Mouse (Mus musculus) CH12.LX (cell line): ENCODE measurements around the gene Ptgdr. TPM values are rescaled to one million over a fixed set of nuclear protein-coding genes. Genes with fewer than 3 reads are reported as not detected.

ENCODE experiments used
- DNase-seq: peaks from one replicate; pipeline ENCODE4 v3.0.0-alpha.2; 2013; ENCODE audit errors: extremely low read depth
- H3K27ac ChIP-seq: 2 replicates; pipeline ENCODE4 v1.5.1; 2012; ENCODE audit warnings: low read depth, mild to moderate bottlenecking, control low read depth, moderate library complexity; ENCODE audit not compliant: insufficient read depth
- H3K27me3 ChIP-seq: replicated peaks from 2 replicates; pipeline ENCODE3; 2012; ENCODE audit warnings: inconsistent platforms
- H3K36me3 ChIP-seq, 2 experiments: replicated peaks in 1 of 2; 2 replicates each; pipeline versions ENCODE3 to v1.6.1; 2012; ENCODE audit warnings: inconsistent platforms in 1 of 2, low read length in 1 of 2, mild to moderate bottlenecking in 1 of 2, mixed read lengths in 1 of 2, moderate library complexity in 1 of 2; ENCODE audit not compliant: control insufficient read depth in 1 of 2, insufficient read depth in 1 of 2
- H3K4me1 ChIP-seq, 2 experiments: 2 replicates each; pipeline ENCODE4 v1.6.1; 2012; ENCODE audit warnings: inconsistent platforms in 1 of 2, moderate library complexity in 1 of 2; ENCODE audit not compliant: insufficient read depth in 2 of 2, control insufficient read depth in 1 of 2
- H3K4me2 ChIP-seq: 2 replicates; pipeline ENCODE4 v1.6.1; 2012; ENCODE audit warnings: low read depth, mild to moderate bottlenecking, control low read depth; ENCODE audit not compliant: poor library complexity, insufficient read depth, severe bottlenecking
- H3K4me3 ChIP-seq, 3 experiments: fragments of 150-350 bp in 1 of 3; sonication (generic) in 1 of 3; replicated peaks in 1 of 3; 2 replicates each; pipeline versions ENCODE3 to v1.5.1; 2011 to 2012; ENCODE audit warnings: low read depth in 2 of 3, low read length in 2 of 3, mild to moderate bottlenecking in 2 of 3, moderate library complexity in 2 of 3, control low read depth in 1 of 3, improper control_type of control experiment in 1 of 3, inconsistent platforms in 1 of 3, mixed read lengths in 1 of 3; ENCODE audit not compliant: poor library complexity in 1 of 3
- H3K79me2 ChIP-seq: replicated peaks from 2 replicates; pipeline ENCODE4 v1.6.1; 2012; ENCODE audit warnings: mild to moderate bottlenecking, moderate library complexity; ENCODE audit not compliant: control insufficient read depth, poor library complexity, insufficient read depth, severe bottlenecking; ENCODE audit errors: extremely low read depth
- H3K9ac ChIP-seq: 2 replicates; pipeline ENCODE4 v1.6.1; 2012; ENCODE audit warnings: low read depth, mild to moderate bottlenecking, control low read depth, moderate library complexity; ENCODE audit not compliant: insufficient read depth
- H3K9me3 ChIP-seq: replicated peaks from 2 replicates; pipeline ENCODE3; 2012; ENCODE audit warnings: low read length, inconsistent platforms, mixed read lengths
- CHD1 ChIP-seq: IDR thresholded peaks from 2 replicates; pipeline ENCODE4 v1.6.1; 2012; ENCODE audit warnings: low read depth, low read length, improper control_type of control experiment, inconsistent platforms
- CHD2 ChIP-seq: IDR thresholded peaks from 2 replicates; pipeline ENCODE4 v1.6.1; 2011; ENCODE audit warnings: low read length, improper control_type of control experiment
- CTCF ChIP-seq, 2 experiments: IDR thresholded peaks in 1 of 2; conservative IDR thresholded peaks in 1 of 2; 2 replicates each; pipeline ENCODE4 v1.5.1; 2011 to 2012; ENCODE audit warnings: low read depth in 2 of 2, low read length in 2 of 2, improper control_type of control experiment in 1 of 2, inconsistent platforms in 1 of 2, mild to moderate bottlenecking in 1 of 2, moderate library complexity in 1 of 2
- E2F4 ChIP-seq: IDR thresholded peaks from 2 replicates; pipeline ENCODE4 v1.6.1; 2011; ENCODE audit warnings: low read depth, low read length, improper control_type of control experiment; ENCODE audit not compliant: insufficient replicate concordance
- ELF1 ChIP-seq: IDR thresholded peaks from 2 replicates; pipeline ENCODE4 v1.6.1; 2014; ENCODE audit warnings: low read depth, mild to moderate bottlenecking, inconsistent platforms, low read length, improper control_type of control experiment
- ETS1 ChIP-seq: conservative IDR thresholded peaks from 2 replicates; pipeline ENCODE4 v1.6.1; 2012; ENCODE audit warnings: low read depth, mild to moderate bottlenecking, inconsistent platforms, low read length, improper control_type of control experiment, moderate library complexity
- GABPA ChIP-seq: IDR thresholded peaks from 2 replicates; pipeline ENCODE4 v1.6.1; 2012; ENCODE audit warnings: low read depth, low read length, improper control_type of control experiment, inconsistent platforms; ENCODE audit not compliant: insufficient replicate concordance
- IRF4 ChIP-seq: IDR thresholded peaks from 2 replicates; pipeline ENCODE4 v1.6.1; 2014; ENCODE audit warnings: low read depth, mild to moderate bottlenecking, inconsistent platforms, low read length, improper control_type of control experiment
- JUN ChIP-seq: IDR thresholded peaks from 2 replicates; pipeline ENCODE4 v1.6.1; 2011; ENCODE audit warnings: low read depth, mild to moderate bottlenecking, low read length, improper control_type of control experiment, moderate library complexity; ENCODE audit not compliant: insufficient read depth
- KAT2A ChIP-seq: IDR thresholded peaks from 2 replicates; pipeline ENCODE4 v1.6.1; 2012; ENCODE audit warnings: low read length, improper control_type of control experiment, inconsistent platforms; ENCODE audit not compliant: insufficient replicate concordance
- MAFK ChIP-seq: IDR thresholded peaks from 2 replicates; pipeline ENCODE4 v1.6.1; 2011; ENCODE audit warnings: low read length, improper control_type of control experiment; ENCODE audit not compliant: insufficient replicate concordance
- MAX ChIP-seq: IDR thresholded peaks from 2 replicates; pipeline ENCODE4 v1.6.1; 2011; ENCODE audit warnings: low read length, improper control_type of control experiment
- MXI1 ChIP-seq: IDR thresholded peaks from 2 replicates; pipeline ENCODE4 v1.6.1; 2011; ENCODE audit warnings: mild to moderate bottlenecking, low read depth, low read length, improper control_type of control experiment
- NELFE ChIP-seq: IDR thresholded peaks from 2 replicates; pipeline ENCODE4 v1.6.1; 2011; ENCODE audit warnings: low read depth, low read length, improper control_type of control experiment
- NRF1 ChIP-seq: IDR thresholded peaks from 2 replicates; pipeline ENCODE4 v1.6.1; 2014; ENCODE audit warnings: low read depth, mild to moderate bottlenecking, inconsistent platforms, low read length, improper control_type of control experiment, moderate library complexity
- PAX5 ChIP-seq: IDR thresholded peaks from 2 replicates; pipeline ENCODE4 v1.6.1; 2012; ENCODE audit warnings: low read length, inconsistent platforms, mixed read lengths
- POLR2A ChIP-seq: IDR thresholded peaks from 2 replicates; pipeline ENCODE4 v1.6.1; 2011; ENCODE audit warnings: low read depth, mild to moderate bottlenecking, improper control_type of control experiment, low read length
- RAD21 ChIP-seq: IDR thresholded peaks from 2 replicates; pipeline ENCODE4 v1.6.1; 2011; ENCODE audit warnings: low read depth, mild to moderate bottlenecking, low read length, improper control_type of control experiment, moderate library complexity
- RCOR1 ChIP-seq: conservative IDR thresholded peaks from 2 replicates; pipeline ENCODE4 v1.6.1; 2012; ENCODE audit warnings: low read depth, mild to moderate bottlenecking, inconsistent platforms, low read length, improper control_type of control experiment
- SIN3A ChIP-seq: IDR thresholded peaks from 2 replicates; pipeline ENCODE4 v1.6.1; 2012; ENCODE audit warnings: low read length, improper control_type of control experiment, inconsistent platforms
- TBP ChIP-seq: conservative IDR thresholded peaks from 2 replicates; pipeline ENCODE4 v1.6.1; 2011; ENCODE audit warnings: low read depth, low read length, improper control_type of control experiment
- UBTF ChIP-seq: IDR thresholded peaks from 2 replicates; pipeline ENCODE4 v1.6.1; 2012; ENCODE audit warnings: low read depth, mild to moderate bottlenecking, inconsistent platforms, low read length, improper control_type of control experiment, moderate library complexity
- USF1 ChIP-seq: IDR thresholded peaks from 2 replicates; pipeline ENCODE4 v1.6.1; 2014; ENCODE audit warnings: low read depth, mild to moderate bottlenecking, inconsistent platforms, low read length, improper control_type of control experiment
- ZMIZ1 ChIP-seq: IDR thresholded peaks from 2 replicates; pipeline ENCODE4 v1.6.1; 2012; ENCODE audit warnings: low read depth, mild to moderate bottlenecking, inconsistent platforms, low read length, improper control_type of control experiment
- dilution Hi-C: fragments of 300-500 bp; cut with MboI; formaldehyde crosslinking; loops from 2 replicates; pipeline ENCODE4 v1.14.3; 2020; ENCODE audit warnings: low sequenced_read_pairs; ENCODE audit not compliant: extremely low pct_unique_long_range_greater_than_20kb, extremely low pct_ligation_motif_present
- in situ Hi-C: fragments of 300-500 bp; cut with MboI; formaldehyde crosslinking; loops from 3 replicates; pipeline ENCODE4 v1.14.3; 2019; ENCODE audit warnings: low sequenced_read_pairs, low pct_ligation_motif_present, low pct_unique_long_range_greater_than_20kb, mixed read lengths
- polyA plus RNA-seq: library from polyadenylated mRNA; unstranded; fragments of >175 nt; gene quantifications from 2 replicates; pipeline ENCODE4 v1.2.1, GENCODE M21; 2012; ENCODE audit warnings: low read depth; ENCODE audit not compliant: insufficient read length
- total RNA-seq, 2 experiments: library from RNA; depleted of rRNA; stranded (reverse); fragments of 300-350 nt in 1 of 2; fragments of >200 nt in 1 of 2; gene quantifications; 2 replicates each; pipeline ENCODE4 v1.2.3; 2012 to 2014

Gene Ptgdr
- total and polyA plus RNA-seq, 3 experiments = not detected

DNA sequence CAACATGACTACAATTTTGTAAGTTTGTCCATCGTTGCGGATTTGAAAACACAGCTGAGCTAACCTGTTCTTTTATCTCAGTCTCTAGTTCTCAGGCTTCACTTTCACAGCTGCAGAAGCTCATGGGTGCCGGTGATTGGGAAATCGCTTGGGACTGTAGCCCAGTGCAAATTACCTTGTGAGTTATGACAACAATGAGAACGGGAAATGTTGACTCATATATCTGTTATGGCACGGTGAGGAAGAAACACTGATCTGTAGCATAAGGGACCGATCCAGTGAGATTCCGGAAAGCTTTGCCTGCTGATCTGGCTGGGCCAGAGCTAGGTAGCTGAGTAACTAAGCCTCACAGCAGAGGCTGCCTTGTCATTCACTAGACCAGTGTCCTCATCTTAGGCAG, 6.5 kb upstream of the Ptgdr start:
- no peaks in the 10 kb centered on the region for H3K4me1 ChIP-seq
- TF ChIP-seq JUN (no peak), TBP (no peak), MAX (no peak), E2F4 (no peak), ZMIZ1 (no peak)
- TF ChIP-seq, all 38 proteins: peak for 0
- dilution Hi-C loops (no loop called here), in situ Hi-C loops (no loop called here)
- no peaks in the 10 kb centered on the region for H3K9me3 ChIP-seq
- no peaks in the 10 kb centered on the region for H3K27me3 ChIP-seq
- H3K36me3 ChIP-seq = no peaks in the 10 kb centered on the region
- no peak overlapping the region for H3K4me3 ChIP-seq
- no peak overlapping the region for H3K27ac ChIP-seq
- no peak for DNase-seq
- no peak overlapping the region for H3K4me2 ChIP-seq
- H3K9ac ChIP-seq = no peak overlapping the region
- no peaks in the 10 kb centered on the region for H3K79me2 ChIP-seq

GRCm38 (mm10) chr14:44863086-44863485, 3.9 kb upstream of the Ptgdr start:
- TF ChIP-seq CHD1 = no peak
- TF ChIP-seq ELF1 = no peak
- no peak for TF ChIP-seq NELFE
- no peak for TF ChIP-seq IRF4
- TF ChIP-seq CTCF (conservative IDR thresholded peaks at IDR 0.05 in 1 of 2, IDR thresholded peaks at IDR 0.05 in 1 of 2; ENCODE audit: low read depth in 2 of 2, low read length in 2 of 2) = no peak
- TF ChIP-seq USF1 = no peak
- no peak for TF ChIP-seq SIN3A
- TF ChIP-seq ZMIZ1 = no peak
- TF ChIP-seq KAT2A = no peak
- no peak for TF ChIP-seq POLR2A
- TF ChIP-seq PAX5 = no peak
- no peak for TF ChIP-seq MXI1
- TF ChIP-seq NRF1 = no peak
- Histone ChIP-seq H3K9me3 (no peaks in the 10 kb centered on the region), H3K4me1 (no peaks in the 10 kb centered on the region), H3K36me3 (no peaks in the 10 kb centered on the region), H3K4me3 (no peak overlapping the region), H3K9ac (no peak overlapping the region), H3K4me2 (no peak overlapping the region), H3K79me2 (no peaks in the 10 kb centered on the region), H3K27ac (no peak overlapping the region), H3K27me3 (no peaks in the 10 kb centered on the region)
- in situ Hi-C loops = no loop called here
- no peak for DNase-seq
- dilution Hi-C loops = no loop called here

GRCm38 (mm10) chr14:44861161-44861560, 2.0 kb upstream of the Ptgdr start:
- TF ChIP-seq RAD21 = no peak
- no peak for TF ChIP-seq RCOR1
- no peak for TF ChIP-seq MAFK
- no peak for TF ChIP-seq GABPA
- TF ChIP-seq POLR2A = no peak
- no peak for TF ChIP-seq UBTF
- no peak for TF ChIP-seq CTCF (conservative IDR thresholded peaks at IDR 0.05 in 1 of 2, IDR thresholded peaks at IDR 0.05 in 1 of 2; ENCODE audit: low read depth in 2 of 2, low read length in 2 of 2)
- TF ChIP-seq CHD2 = no peak
- no peak for TF ChIP-seq ZMIZ1
- TF ChIP-seq USF1 = no peak
- TF ChIP-seq IRF4 = no peak
- TF ChIP-seq ETS1 = no peak
- no peak overlapping the region for H3K4me2 ChIP-seq
- no peak overlapping the region for H3K9ac ChIP-seq
- H3K36me3 ChIP-seq = no peaks in the 10 kb centered on the region
- DNase-seq = no peak
- H3K9me3 ChIP-seq = no peaks in the 10 kb centered on the region
- no peaks in the 10 kb centered on the region for H3K4me1 ChIP-seq
- dilution Hi-C loops (no loop called here), in situ Hi-C loops (no loop called here)
- H3K79me2 ChIP-seq = no peaks in the 10 kb centered on the region
- no peak overlapping the region for H3K27ac ChIP-seq
- no peaks in the 10 kb centered on the region for H3K27me3 ChIP-seq
- no peak overlapping the region for H3K4me3 ChIP-seq
